In the genomic region with DNA sequence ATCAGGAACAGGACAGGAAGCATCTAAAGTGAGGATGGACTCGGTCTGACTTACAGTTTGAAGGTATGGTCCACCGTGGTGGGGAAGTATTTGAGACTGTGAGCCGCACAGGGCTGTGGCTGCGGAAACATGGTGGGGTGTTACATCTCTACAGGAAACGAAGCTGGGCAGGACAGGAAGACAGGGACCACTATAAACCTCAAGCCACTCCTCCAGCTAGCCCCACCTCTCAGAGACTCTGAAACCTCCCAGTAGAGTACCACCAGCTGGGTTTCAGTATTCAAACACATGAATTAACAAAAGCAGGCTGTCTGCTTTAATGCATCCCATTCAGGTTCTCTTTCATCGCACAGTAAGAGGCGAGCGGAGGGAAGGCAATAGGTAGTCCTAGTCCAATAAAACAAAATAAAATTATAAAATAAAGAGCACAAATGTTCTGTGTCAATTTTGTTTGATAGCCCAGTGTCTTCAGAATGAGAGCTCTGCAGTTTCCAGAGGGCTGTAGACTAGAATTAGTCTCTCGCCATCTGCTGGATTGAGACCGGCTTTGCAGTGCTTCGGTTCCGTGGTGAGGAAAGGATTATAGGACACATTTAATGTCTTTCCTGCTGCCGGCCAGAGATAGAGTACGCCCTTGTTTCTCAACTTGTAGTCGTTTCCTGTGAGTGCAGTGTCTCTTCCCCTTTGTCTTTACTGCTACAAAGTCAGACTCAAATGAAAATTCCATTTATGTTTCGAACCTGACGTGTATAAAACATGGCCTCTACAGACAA, we compare ENCODE assay signal across 8 mouse cellular contexts.
DNase-seq lines count a peak whose midpoint lies in the region; ATAC-seq lines count a peak whose summit lies in the region.

No protein-coding gene starts in this region.

- no peaks in the 10 kb centered on the region; the same call in 1 of the 2 replicates for H3K4me1 ChIP-seq in forebrain, embryonic 12.5 days
- no peaks in the 10 kb centered on the region for H3K4me1 ChIP-seq in hindbrain, embryonic 16.5 days (ENCODE audit: control insufficient read depth, insufficient read depth, low read depth, low read length)

- H3K27me3 ChIP-seq in forebrain, embryonic 12.5 days = no peaks in the 10 kb centered on the region
- no peaks in the 10 kb centered on the region for H3K27me3 ChIP-seq in hindbrain, embryonic 16.5 days (replicated peaks; ENCODE audit: control insufficient read depth, insufficient read depth, low read length)

- 34% methylated on average over 17 of the region's 17 CpGs for WGBS in forebrain, embryonic 12.5 days
- 32% methylated on average over 17 of the region's 17 CpGs for WGBS in hindbrain, embryonic 16.5 days

- no peak overlapping the region for H3K9ac ChIP-seq in forebrain, embryonic 12.5 days
- H3K9ac ChIP-seq in hindbrain, embryonic 16.5 days (ENCODE audit: low read depth, low read length) = peak overlapping the region; percentile 48

- H3K36me3 ChIP-seq in forebrain, embryonic 12.5 days (replicated peaks) = no peaks in the 10 kb centered on the region
- H3K36me3 ChIP-seq in hindbrain, embryonic 16.5 days (ENCODE audit: control insufficient read depth, insufficient read depth, low read length) = no peaks in the 10 kb centered on the region

- 0 out of 2 replicates have a peak overlapping the region, but pooled peaks have one; percentile 13 for H3K27ac ChIP-seq in forebrain, embryonic 12.5 days
- H3K27ac ChIP-seq in hindbrain, embryonic 16.5 days (ENCODE audit: low read depth, low read length) = 0 out of 2 replicates have a peak overlapping the region, but pooled peaks have one; percentile 39

- H3K9me3 ChIP-seq in forebrain, embryonic 12.5 days = no peaks in the 10 kb centered on the region
- H3K9me3 ChIP-seq in hindbrain, embryonic 16.5 days (ENCODE audit: control insufficient read depth, low read length) = no peaks in the 10 kb centered on the region

- no peak overlapping the region for H3K4me2 ChIP-seq in forebrain, embryonic 12.5 days
- peak overlapping the region; percentile 10 for H3K4me2 ChIP-seq in hindbrain, embryonic 16.5 days (ENCODE audit: low read length)

- no peak overlapping the region for H3K4me3 ChIP-seq in forebrain, embryonic 12.5 days (replicated peaks)
- no peak overlapping the region for H3K4me3 ChIP-seq in hindbrain, embryonic 16.5 days (ENCODE audit: low read length)

- peak; percentile 79 for ATAC-seq in forebrain, embryonic 12.5 days (ENCODE audit: low FRiP score)
- ATAC-seq in hindbrain, embryonic 16.5 days = peak; percentile 91

- DNase-seq in MN1 (ENCODE audit: low spot score) = peak; percentile 64
- peak; percentile 49 for DNase-seq in c-Kit-positive CD71-positive TER-119-positive erythroid progenitor cells, embryonic 14.5 days (ENCODE audit: low spot score)
- DNase-seq in left cerebral cortex, adult 11 months (ENCODE audit: low spot score) = peak; percentile 21
- DNase-seq in lung, postnatal 4 days = peak; percentile 62 to 66
- DNase-seq in right cerebral cortex, adult 18-20 months = peak; percentile 63
- peak; percentile 16 to 25 for DNase-seq in urinary bladder, postnatal 36 days (ENCODE audit: low spot score in 2 of 2)
